Mouse (Mus musculus): ENCODE results near the gene Eif2b2. TPM values are rescaled to one million over a fixed set of nuclear protein-coding genes. Genes with fewer than 3 reads are reported as not detected.

Eif2b2 gene
- total and polyA plus RNA-seq, 3 experiments: 150 to 193 TPM; not detected in 1

DNA sequence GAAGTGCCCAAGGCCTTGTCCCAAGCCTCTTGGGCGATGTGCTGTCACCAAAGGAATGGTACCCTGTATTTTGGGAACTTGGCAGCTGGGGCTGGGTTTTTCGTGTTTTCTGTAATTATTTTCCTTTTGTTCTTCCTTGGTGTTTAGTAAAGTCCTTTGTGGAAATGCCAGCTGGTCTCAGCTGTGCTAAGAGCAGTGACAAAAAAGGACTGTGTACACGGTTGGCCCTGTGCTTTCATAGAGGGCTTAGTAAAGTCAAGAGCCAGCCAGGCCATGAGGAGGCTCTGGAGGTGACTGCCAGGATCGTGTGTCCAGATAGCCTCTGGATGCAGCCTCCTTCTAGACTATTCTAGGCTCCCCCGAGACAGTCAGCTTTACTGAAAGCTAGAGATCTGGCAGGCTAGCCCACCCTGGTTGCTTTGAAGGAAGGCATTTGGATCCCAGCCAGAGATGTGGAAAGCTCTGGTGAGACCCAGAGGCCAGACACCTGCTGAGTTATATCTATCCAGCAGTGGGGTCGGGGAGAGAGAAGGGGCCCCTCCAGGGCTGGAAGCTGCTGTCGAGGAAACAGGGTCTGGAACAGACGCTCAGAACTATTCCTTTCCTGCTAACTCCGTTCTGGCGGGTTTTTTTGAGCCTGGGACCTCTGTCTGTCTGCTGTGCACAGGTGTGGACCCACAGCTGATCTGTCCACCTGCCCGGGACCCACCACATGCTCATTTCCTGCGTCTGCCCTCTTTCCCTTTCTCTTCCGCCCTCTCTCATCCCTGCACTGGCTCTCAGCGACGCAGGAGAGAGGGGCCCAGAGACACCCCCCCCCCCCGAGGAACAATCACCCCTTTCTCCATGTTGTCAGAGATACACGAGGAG is 37.6 kb upstream of the Eif2b2 start:
- no peaks in the 10 kb centered on the region for H3K36me3 ChIP-seq (ENCODE audit: control insufficient read depth in 1 of 2, insufficient read depth in 2 of 2, low read length in 2 of 2)
- peaks cover 0 to 3% of the 10 kb centered on the region in 2 experiments; a peak in 3 of 4 replicates for H3K27me3 ChIP-seq (ENCODE audit: control insufficient read depth in 1 of 2, insufficient read depth in 2 of 2, low read length in 2 of 2)
- no peak overlapping the region for H3K4me3 ChIP-seq (ENCODE audit: control insufficient read depth in 1 of 2, insufficient read depth in 1 of 2, low read depth in 2 of 2, low read length in 2 of 2)
- H3K27ac ChIP-seq (ENCODE audit: control insufficient read depth, low read depth, low read length): no peak overlapping the region
- H3K9ac ChIP-seq (ENCODE audit: control insufficient read depth, low read depth, low read length, poor library complexity, severe bottlenecking): no peak overlapping the region
- peaks cover 3 to 13% of the 10 kb centered on the region in 2 experiments; a peak in 2 of 4 replicates for H3K4me1 ChIP-seq (ENCODE audit: control insufficient read depth in 1 of 2, insufficient read depth in 2 of 2, low read length in 2 of 2)
- no peak for TF ChIP-seq MYB (IDR thresholded peaks at IDR 0.05; ENCODE audit: low read depth, low read length)
- TF ChIP-seq TCF12 (IDR thresholded peaks at IDR 0.05; ENCODE audit: low read depth, low read length): no peak
- no peak for TF ChIP-seq CHD2 (IDR thresholded peaks at IDR 0.05; ENCODE audit: low read length)
- no peak for TF ChIP-seq MXI1 (IDR thresholded peaks at IDR 0.05; ENCODE audit: low read depth, low read length)
- no peak for TF ChIP-seq ETS1 (IDR thresholded peaks at IDR 0.05; ENCODE audit: low read depth, low read length)
- no peak for TF ChIP-seq ZKSCAN1 (IDR thresholded peaks at IDR 0.05; ENCODE audit: low read depth, low read length)
- no peak for TF ChIP-seq ZNF384 (IDR thresholded peaks at IDR 0.05; ENCODE audit: low read depth, low read length)
- no peak for TF ChIP-seq KAT2A (conservative IDR thresholded peaks at IDR 0.05; ENCODE audit: low read depth, low read length)
- TF ChIP-seq USF2 (IDR thresholded peaks at IDR 0.05; ENCODE audit: borderline replicate concordance in 1 of 2, insufficient read depth in 1 of 2, low read depth in 1 of 2, low read length in 2 of 2): no peak
- TF ChIP-seq NRF1 (IDR thresholded peaks at IDR 0.05; ENCODE audit: insufficient read depth, low read depth, low read length, poor library complexity, severe bottlenecking): no peak
- no peak for TF ChIP-seq POLR2A (IDR thresholded peaks at IDR 0.05; ENCODE audit: control insufficient read depth in 1 of 2, insufficient read depth in 1 of 2, low read depth in 1 of 2, low read length in 2 of 2, poor library complexity in 1 of 2)
- TF ChIP-seq EP300 (IDR thresholded peaks at IDR 0.05; ENCODE audit: low read depth in 1 of 2, low read length in 2 of 2): no peak
- no peak for DNase-seq (ENCODE audit: low read depth, low spot score)
- H3K79me2 ChIP-seq (ENCODE audit: control insufficient read depth, insufficient read depth, low read length, poor library complexity): no peaks in the 10 kb centered on the region
- H3K9me3 ChIP-seq (replicated peaks; ENCODE audit: insufficient read depth, low read length): no peaks in the 10 kb centered on the region

DNA sequence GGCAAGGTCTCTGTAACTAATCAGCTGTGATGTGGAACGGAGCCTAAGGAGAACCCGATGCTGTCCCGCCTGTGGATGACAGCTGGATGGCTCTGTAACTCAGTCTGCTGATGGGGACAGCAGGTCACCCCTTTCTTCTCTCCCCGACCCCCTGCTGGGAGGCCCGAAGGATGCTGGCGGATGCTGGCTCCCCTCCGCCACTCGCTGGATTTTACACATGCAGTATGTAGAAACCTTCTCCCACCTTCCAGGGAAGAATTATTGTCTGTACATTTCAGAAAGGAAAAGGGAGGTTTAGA is 37.0 kb upstream of the Eif2b2 start:
- Histone ChIP-seq H3K27ac (ENCODE audit: control insufficient read depth, low read depth, low read length) (no peak overlapping the region), H3K27me3 (ENCODE audit: control insufficient read depth in 1 of 2, insufficient read depth in 2 of 2, low read length in 2 of 2) (peaks cover 0 to 3% of the 10 kb centered on the region in 2 experiments; a peak in 3 of 4 replicates), H3K36me3 (ENCODE audit: control insufficient read depth in 1 of 2, insufficient read depth in 2 of 2, low read length in 2 of 2) (no peaks in the 10 kb centered on the region), H3K79me2 (ENCODE audit: control insufficient read depth, insufficient read depth, low read length, poor library complexity) (no peaks in the 10 kb centered on the region), H3K9me3 (replicated peaks; ENCODE audit: insufficient read depth, low read length) (no peaks in the 10 kb centered on the region), H3K4me3 (ENCODE audit: control insufficient read depth in 1 of 2, insufficient read depth in 1 of 2, low read depth in 2 of 2, low read length in 2 of 2) (no peak overlapping the region), H3K9ac (ENCODE audit: control insufficient read depth, low read depth, low read length, poor library complexity, severe bottlenecking) (no peak overlapping the region), H3K4me1 (ENCODE audit: control insufficient read depth in 1 of 2, insufficient read depth in 2 of 2, low read length in 2 of 2) (peaks cover 3 to 9% of the 10 kb centered on the region in 2 experiments; a peak in 2 of 4 replicates)
- no peak for DNase-seq (ENCODE audit: low read depth, low spot score)
- TF ChIP-seq MYB (IDR thresholded peaks at IDR 0.05; ENCODE audit: low read depth, low read length) (no peak), MAFK (IDR thresholded peaks at IDR 0.05; ENCODE audit: borderline replicate concordance, low read depth, low read length) (no peak), CHD2 (IDR thresholded peaks at IDR 0.05; ENCODE audit: low read length) (no peak), KAT2A (conservative IDR thresholded peaks at IDR 0.05; ENCODE audit: low read depth, low read length) (no peak), RCOR1 (IDR thresholded peaks at IDR 0.05; ENCODE audit: low read depth, low read length) (no peak), CTCF (IDR thresholded peaks at IDR 0.05 in 2 of 3, conservative IDR thresholded peaks at IDR 0.05 in 1 of 3; ENCODE audit: control insufficient read depth in 1 of 3, insufficient read depth in 1 of 3, low read depth in 2 of 3, low read length in 3 of 3, poor library complexity in 1 of 3, severe bottlenecking in 1 of 3) (no peak)
